Mouse (Mus musculus) activated CD4-positive, CD25-positive, alpha-beta regulatory T cell (primary cell): ENCODE data around the gene Tmem256. TPM values are rescaled to one million over a fixed set of nuclear protein-coding genes. Genes with fewer than 3 reads are reported as not detected.

ENCODE experiments used
- polyA plus RNA-seq, 2 experiments: library from polyadenylated mRNA; unstranded; fragments of 100-300 nt; shearing (Covaris generic); gene quantifications; one replicate each; pipeline ENCODE4 v1.2.1; 2017

Tmem256 gene
- polyA plus RNA-seq = 100 to 1,000 TPM; 109 to 131 TPM

DNA sequence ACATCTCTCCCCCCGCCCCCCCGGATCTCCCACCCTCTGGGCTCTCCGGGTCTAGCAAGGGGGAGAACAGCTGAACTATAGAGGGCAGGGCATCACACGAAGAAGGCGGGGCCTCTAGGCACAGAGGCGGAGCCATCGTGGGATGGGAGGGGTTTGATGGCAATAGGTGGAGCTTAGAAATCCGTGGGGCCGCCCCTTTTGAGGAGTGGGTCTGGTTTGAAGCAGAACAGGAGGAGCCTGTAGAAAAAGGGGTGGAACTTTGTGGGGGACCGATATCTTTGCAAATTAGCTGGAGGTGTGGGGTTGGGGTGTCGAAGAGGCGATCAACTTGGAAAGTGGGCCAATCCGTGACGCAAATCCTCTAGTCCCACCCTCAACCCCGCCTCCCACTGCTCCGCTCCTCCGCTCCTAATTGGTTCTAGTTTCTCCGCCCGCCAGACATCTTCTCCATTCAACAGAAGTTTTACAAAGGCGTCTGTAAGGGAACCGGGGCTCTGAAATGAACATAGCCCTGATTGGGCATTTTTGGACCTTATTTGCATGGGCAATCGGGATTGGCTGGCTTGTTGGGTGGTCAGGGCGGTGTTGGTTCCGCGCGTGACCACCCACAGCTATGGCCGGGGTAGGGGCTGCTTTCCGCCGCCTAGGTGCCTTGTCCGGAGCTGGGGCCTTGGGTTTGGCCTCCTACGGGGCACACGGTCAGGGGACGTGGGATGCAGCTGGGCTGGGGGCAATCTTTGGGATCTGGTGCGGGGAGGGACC is at the start of gene Tmem256:
TSS of gene Tmem256 (plus strand) at position 563 of the 762 bp plus-strand sequence.

DNA sequence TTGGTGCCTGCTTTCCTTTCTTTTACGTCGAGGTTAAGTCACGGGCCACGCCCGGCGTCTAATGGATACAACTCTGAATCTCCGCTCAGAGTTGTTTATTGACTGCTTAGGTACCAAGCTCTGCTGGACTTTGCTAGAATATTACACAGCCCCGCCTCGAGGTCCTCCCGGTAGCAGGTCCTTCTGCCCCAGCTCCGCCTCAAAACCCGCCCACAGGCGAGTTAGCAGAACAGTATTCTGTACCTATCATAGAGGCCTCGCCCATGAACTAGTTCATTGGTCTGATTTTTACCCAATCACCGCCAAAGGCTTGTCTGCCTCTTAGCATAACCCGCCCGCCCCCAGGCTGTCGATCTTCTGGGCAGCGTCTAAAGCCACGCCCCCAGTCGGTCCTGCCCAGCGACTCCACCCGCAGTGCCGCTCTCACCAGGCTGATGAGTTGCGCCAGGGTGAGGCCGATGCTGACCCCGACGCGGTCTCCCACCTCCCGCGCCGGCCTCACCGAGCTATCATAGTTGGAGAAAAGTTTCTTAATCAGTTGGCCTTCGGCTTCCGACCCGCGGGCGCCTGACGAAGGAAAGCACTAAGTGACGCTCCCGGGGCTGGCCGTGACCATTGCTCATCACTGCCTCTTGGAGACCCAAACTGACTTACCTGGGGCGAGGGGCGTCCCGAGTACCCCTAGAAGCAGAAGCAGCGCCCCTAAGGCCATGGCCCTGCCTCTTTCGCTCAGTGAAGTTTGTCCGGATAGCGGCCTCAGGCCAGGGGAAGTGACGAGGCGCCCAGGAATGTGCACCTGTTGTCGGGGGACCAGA is 42.9 kb upstream of the Tmem256 start, which contains the start of gene Chrnb1:
TSS of gene Chrnb1 (minus strand) at position 776 of the 815 bp plus-strand sequence.

DNA sequence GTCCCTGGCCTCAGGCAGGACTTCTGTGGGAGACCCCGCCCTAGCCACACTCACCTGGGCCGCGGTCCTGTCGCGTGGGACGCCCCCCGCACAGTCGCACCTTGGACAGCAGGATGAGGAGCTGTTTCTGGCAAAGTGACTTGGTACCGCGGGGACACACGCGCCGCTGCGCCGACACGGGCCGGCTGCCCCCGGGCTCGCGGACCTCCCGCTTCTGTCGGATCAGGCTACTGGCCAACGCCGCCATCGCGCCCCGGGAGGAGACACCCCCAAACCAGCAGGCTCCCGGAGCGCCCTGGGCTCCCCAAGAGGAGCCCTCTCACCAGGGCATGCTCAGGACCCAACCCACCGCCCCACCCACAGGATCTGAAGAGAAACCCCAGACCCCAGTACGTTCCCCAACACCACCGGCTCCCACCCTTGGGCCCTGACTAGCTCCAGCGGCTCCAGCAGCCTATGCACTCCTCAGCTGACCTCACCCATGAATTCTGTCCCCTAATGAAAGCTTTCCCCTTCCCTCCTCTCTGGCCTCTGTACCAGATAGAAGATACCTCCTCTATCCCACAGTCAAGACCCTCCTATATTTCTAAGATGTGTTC is 36.8 kb upstream of the Tmem256 start, which contains the start of gene Fgf11:
TSS of gene Fgf11 (minus strand) at position 479 of the 599 bp plus-strand sequence.

DNA sequence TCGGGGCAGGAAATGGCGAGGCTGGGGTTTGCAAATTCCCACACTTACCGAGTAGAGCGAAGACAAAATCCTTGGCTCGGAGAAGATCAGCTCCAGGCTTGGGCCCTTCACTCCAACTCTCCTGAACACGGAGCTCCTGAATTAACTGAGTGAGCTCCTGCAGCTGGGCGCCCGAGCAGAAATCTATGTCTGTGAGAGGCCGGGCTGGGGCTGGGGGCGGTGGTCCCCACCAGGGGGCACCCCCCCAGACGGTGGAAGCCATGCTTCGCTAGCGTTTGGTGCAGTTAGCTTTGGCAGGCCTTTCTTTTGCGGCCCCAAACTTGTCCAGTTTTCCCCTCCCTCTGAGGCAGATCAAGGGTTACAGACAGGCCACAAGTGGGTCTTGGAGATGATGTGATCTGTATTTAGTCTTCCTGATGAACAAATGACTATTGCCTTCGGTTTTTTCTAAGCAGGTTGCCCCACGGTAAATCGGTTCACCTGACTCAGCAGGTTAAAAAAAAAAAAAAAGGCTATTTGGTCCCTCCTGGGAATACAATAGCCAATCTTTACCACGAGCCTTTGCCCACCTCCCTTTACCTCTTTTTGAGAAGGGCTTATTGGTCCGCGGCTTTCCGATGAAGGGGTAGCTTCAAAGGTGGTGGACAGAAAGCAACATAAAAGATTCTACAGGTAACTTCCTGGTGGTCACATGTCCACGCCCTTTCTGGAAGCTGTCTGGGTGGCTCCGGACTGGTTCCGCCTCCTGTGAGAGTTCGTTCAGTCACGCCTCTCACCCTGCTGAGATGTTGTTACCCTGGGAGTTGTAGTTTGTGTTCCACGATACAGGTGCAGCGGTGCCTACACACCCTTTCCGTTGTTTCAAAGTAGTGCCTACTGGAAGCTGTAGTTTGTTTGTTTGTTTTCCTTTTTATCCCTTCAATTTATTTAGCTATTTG is 33.1 kb upstream of the Tmem256 start, which contains the start of gene Tmem102:
TSS of gene Tmem102 (minus strand) at position 653 of the 938 bp plus-strand sequence.

DNA sequence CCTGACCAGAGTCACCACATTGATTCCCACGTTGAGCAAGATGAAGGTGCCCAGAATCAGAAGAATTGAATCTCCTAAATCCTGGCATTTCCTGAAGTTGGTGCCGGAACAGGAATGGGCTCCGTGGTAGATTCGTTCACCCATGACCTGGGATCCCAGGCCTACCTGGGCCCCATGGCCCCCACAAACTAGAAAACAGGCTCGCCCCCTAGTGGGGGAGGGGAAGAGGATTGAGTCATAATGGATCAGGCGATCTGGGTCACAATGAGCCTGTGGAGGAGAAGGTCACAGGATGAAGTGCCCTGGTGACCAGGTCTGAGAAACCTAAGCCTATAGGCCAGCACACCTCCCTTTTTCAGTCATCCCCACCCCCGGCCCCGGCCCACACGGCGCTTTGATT is 23.2 kb upstream of the Tmem256 start, which contains the start of gene Gm39566:
TSS of gene Gm39566 (minus strand) at position 144 of the 400 bp plus-strand sequence.

DNA sequence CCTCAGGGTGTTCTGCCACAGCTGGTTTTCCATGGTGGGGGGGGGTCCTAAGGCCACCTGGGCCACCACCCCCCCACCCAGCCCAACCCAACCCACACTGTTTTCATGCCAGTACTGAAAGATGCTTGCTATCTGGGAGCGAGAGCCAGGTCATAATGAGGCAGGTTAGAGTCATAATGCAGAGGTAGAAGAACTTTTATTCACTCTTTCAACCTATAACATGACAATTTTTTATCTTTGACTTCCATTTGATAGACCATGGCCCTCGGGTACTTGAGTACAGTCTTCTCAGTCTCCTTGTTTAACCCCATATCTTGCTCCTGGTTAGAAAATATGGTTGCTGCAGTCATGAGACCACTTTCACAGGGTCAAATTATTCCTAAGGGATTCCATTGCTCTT is 19.9 kb upstream of the Tmem256 start, which contains the start of gene Spem2:
TSS of gene Spem2 (minus strand) at position 101 of the 400 bp plus-strand sequence.

DNA sequence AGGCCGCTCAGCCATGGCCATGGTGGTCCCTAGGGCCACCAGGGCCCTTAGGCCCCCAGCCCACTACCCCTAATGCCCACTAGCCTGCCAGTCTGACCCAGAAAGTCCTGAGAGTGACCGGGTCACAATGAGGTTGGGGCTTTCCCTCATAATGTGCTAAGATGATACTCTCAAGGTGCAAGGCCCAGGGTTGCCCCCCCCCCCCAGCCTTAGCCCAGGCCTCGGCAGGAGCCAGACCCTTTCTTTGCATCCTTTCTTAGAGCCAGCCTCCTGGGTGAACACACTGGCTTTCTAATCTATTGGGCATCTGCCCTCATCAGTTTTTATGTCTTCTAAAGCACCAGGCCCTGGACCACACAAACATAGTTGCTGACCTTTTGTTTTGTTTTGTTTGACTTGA is 16.2 kb upstream of the Tmem256 start, which contains the start of gene Spem1:
TSS of gene Spem1 (minus strand) at position 101 of the 400 bp plus-strand sequence.

DNA sequence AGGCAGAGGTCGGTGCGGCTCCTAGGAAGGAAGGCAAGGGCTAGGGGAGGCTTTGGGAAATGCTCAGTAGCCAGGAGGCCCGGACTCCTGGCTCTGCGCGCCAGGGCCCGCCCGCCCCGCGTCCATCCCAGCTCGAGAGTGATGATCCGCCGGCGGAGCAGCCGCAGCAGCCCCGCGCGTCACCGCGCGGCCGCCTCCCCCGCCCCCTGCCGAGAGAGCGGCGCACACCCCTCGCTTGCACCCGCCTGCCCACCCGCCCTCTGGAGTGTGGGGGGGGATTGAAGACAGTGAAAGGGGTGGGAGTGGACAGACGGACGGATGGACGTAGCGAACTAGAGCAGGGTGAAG is 736 bp upstream of the Tmem256 start, which contains the start of gene Nlgn2:
TSS of gene Nlgn2 (minus strand) at position 181 of the 348 bp plus-strand sequence.

DNA sequence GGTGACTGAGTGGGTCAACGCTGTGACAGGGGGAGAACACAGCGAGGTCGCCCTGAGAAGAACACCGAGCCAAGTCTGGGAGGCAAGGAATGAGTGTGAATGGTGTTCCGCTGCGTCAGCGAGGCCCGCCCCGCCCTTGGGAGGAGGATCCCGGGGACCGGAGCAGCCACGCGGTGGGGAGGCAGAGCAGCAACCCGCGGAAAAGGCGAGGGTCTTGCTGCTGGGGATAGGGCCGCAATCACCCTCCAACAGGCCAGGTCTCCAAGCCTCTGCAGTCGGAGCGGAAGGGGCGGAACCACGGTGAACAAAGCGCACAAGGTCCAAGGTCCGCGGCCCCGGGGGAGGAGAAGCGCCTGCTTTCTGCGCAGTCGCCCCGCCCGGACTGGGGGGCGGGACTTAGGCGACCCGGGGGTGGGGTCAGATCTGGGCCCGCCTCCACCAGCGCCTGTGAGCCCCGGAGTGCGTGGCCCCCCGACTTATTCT is 7.9 kb downstream of the Tmem256 start, which contains the start of gene Plscr3:
TSS of gene Plscr3 (plus strand) at position 179 of the 483 bp plus-strand sequence.

DNA sequence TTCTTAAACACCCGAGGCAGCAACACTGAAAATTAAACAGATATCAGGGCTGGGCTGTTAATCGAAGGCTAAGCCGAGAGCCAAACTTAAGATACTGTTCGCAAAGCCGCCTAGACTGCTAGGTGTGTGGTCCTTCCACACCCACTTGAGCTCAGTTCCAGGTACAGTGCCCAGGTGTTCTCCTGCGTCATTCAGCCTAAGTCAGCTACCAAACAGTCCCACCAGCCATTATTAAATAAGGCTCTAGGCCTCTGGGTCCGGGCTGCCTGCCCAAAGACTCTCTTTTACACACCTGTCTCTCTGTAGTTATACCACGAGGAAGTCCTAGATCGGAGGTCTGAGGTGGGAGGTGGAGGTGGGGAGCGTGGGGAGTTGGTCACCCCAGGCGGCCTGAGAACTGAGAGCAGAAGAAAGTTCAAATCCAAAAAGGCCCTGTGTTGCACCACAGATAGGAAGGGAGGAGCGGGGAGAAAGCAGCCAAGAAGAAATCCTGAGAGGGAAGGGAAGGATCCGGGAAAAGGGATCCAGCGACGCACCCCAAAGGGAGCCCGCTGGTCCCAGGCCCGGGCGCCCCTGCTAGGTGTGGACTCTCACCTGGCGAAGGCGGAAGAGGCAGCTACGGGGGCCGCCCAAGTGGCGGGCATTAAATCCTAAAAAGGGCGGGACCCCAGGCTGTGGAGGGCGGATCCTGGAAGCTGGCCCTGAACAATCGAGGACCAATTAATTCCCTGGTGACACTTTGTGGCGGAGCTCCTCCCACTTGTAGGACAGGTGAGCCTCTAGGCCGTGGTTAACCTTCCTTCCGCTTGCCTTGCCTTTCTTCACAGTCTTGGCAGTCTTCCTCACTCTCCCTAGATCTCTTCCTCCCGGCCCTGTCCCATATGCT is 20.0 kb downstream of the Tmem256 start, which contains the start of gene Tnk1:
TSS of gene Tnk1 (minus strand) at position 618 of the 886 bp plus-strand sequence.

DNA sequence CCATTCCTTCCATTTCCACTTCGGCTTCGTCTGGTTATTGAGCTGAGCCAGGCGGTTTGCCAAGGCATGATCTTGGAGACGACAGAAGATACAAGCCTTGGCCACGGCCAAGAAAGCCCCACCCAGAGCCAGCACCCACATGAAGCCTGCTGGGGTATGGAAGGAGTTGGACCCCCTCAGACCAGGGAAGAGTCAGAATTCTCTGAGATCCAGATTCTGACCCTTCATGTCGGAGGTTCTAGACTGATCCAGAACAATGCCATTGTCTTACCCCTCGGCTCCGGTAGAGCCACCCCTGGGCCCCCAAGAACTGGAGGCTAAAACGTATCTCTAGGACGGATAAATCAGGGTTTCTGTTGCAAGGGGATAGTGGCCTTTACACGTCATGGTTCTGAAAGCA is 39.6 kb downstream of the Tmem256 start, which contains the start of gene Tmem95:
TSS of gene Tmem95 (minus strand) at position 141 of the 400 bp plus-strand sequence.

DNA sequence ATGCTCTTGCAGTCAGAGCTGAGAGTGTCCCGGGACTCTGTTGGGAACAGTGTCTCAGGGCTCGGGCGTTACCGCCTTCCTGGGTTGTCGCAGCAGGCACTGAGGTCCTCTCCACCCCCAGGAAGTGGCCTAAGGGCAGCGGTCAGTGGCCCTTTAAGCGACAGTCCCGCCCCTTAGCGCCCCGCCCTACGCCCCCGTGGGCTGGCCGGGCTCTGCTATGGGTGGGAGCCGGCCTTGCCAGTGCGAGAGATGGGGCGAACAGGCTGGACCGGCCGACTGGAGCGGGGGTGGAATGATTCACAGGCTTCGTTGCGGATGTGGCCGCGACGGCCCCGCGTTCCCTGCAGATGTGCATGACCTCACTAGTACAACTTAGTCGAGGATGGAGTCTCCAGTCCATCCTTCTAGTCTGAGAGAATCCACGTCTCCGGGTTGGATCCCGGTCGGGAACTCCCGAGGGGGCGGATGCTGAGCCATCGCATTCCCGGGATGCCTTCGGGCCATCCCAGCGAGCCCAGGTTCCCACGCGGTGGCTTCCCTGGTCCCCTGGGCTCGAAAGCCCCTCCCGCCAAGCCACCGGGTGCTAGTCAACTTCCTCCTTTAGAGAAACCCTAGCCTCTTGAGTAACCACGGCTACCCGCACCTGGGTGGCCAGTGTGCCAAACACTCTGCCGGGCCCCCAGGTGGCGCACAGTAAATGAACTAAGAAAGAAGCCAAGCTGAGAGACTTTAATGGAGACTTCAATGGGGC is 42.7 kb downstream of the Tmem256 start, which contains the start of gene Kctd11:
TSS of gene Kctd11 (minus strand) at position 554 of the 751 bp plus-strand sequence.

Other genes starting within 250 kb of the Tmem256 start
- under 1 TPM in 1 of 2 experiments, not detected in 1; 0.14 TPM for gene Atp1b2, start 232.6 kb upstream of the Tmem256 start, polyA plus RNA-seq
- under 1 TPM in 1 of 2 experiments, not detected in 1; 0.32 TPM for gene Shbg, start 220.6 kb upstream of the Tmem256 start, polyA plus RNA-seq
- not detected for gene Sat2, start 216.5 kb upstream of the Tmem256 start, polyA plus RNA-seq
- gene Fxr2, start 205.5 kb upstream of the Tmem256 start, polyA plus RNA-seq = 10 to 100 TPM; 49.1 to 52.6 TPM
- not detected for gene Sox15, start 183.2 kb upstream of the Tmem256 start, polyA plus RNA-seq
- gene Mpdu1, start 175.9 kb upstream of the Tmem256 start, polyA plus RNA-seq = 10 to 100 TPM; 78.8 to 82.1 TPM
- 10 to 100 TPM in 1 of 2 experiments, 1 to 10 TPM in 1; 5.9 to 15.7 TPM for gene Cd68, start 172.4 kb upstream of the Tmem256 start, polyA plus RNA-seq
- gene Eif4a1, start 166.1 kb upstream of the Tmem256 start, polyA plus RNA-seq = 100 to 1,000 TPM; 550 to 657 TPM
- gene Senp3, start 156.4 kb upstream of the Tmem256 start, polyA plus RNA-seq = 10 to 100 TPM; 47.4 to 49.1 TPM
- under 1 TPM; 0.13 to 0.34 TPM for gene Tnfsf13, start 152.7 kb upstream of the Tmem256 start, polyA plus RNA-seq
- under 1 TPM; 0.31 to 0.42 TPM for gene Tnfsf12, start 142.7 kb upstream of the Tmem256 start, polyA plus RNA-seq
- gene Tnfsfm13, start 142.4 kb upstream of the Tmem256 start, polyA plus RNA-seq = under 1 TPM; 0.08 to 0.44 TPM
- 10 to 100 TPM; 30.9 to 45.6 TPM for gene Polr2a, start 79.9 kb upstream of the Tmem256 start, polyA plus RNA-seq
- not detected for gene Slc35g3, start 76.5 kb upstream of the Tmem256 start, polyA plus RNA-seq
- 1 to 10 TPM; 4.9 to 5.8 TPM for gene Zbtb4, start 72.6 kb upstream of the Tmem256 start, polyA plus RNA-seq
- gene Chrnb1, start 42.6 kb upstream of the Tmem256 start, polyA plus RNA-seq = 1 to 10 TPM; 1.6 to 3.6 TPM
- not detected for gene Fgf11, start 36.7 kb upstream of the Tmem256 start, polyA plus RNA-seq
- gene Tmem102, start 32.9 kb upstream of the Tmem256 start, polyA plus RNA-seq = under 1 TPM in 1 of 2 experiments, not detected in 1; 0.38 TPM
- gene Gm39566, start 23.2 kb upstream of the Tmem256 start, polyA plus RNA-seq = not detected
- not detected for gene Spem2, start 20.0 kb upstream of the Tmem256 start, polyA plus RNA-seq
- not detected for gene Spem1, start 16.3 kb upstream of the Tmem256 start, polyA plus RNA-seq
- under 1 TPM; 0.24 to 0.34 TPM for gene Nlgn2, start 730 bp upstream of the Tmem256 start, polyA plus RNA-seq
- 10 to 100 TPM; 19.0 to 36.8 TPM for gene Plscr3, start 7.9 kb downstream of the Tmem256 start, polyA plus RNA-seq
- not detected for gene Tnk1, start 20.2 kb downstream of the Tmem256 start, polyA plus RNA-seq
- gene Tmem95, start 39.5 kb downstream of the Tmem256 start, polyA plus RNA-seq = not detected
- 1 to 10 TPM in 1 of 2 experiments, under 1 TPM in 1; 0.39 to 3.3 TPM for gene Kctd11, start 42.9 kb downstream of the Tmem256 start, polyA plus RNA-seq
- 100 to 1,000 TPM; 299 to 487 TPM for gene Acap1, start 57.0 kb downstream of the Tmem256 start, polyA plus RNA-seq
- 1 to 10 TPM; 1.5 to 4.2 TPM for gene 2810408A11Rik, start 62.5 kb downstream of the Tmem256 start, polyA plus RNA-seq
- gene Neurl4, start 62.6 kb downstream of the Tmem256 start, polyA plus RNA-seq = 1 to 10 TPM; 5.2 to 6.2 TPM
- gene Gps2, start 75.4 kb downstream of the Tmem256 start, polyA plus RNA-seq = 100 to 1,000 TPM; 148 to 174 TPM
- 1,000 to 10,000 TPM; 1,226 to 1,635 TPM for gene Eif5a, start 83.4 kb downstream of the Tmem256 start, polyA plus RNA-seq
- not detected for gene Ybx2, start 97.3 kb downstream of the Tmem256 start, polyA plus RNA-seq
- not detected for gene Slc2a4, start 109.7 kb downstream of the Tmem256 start, polyA plus RNA-seq
- under 1 TPM in 1 of 2 experiments, not detected in 1; 0.49 TPM for gene Cldn7, start 126.3 kb downstream of the Tmem256 start, polyA plus RNA-seq
- gene Ctdnep1, start 142.6 kb downstream of the Tmem256 start, polyA plus RNA-seq = 100 to 1,000 TPM in 1 of 2 experiments, 10 to 100 TPM in 1; 88.2 to 126 TPM
- gene Elp5, start 144.0 kb downstream of the Tmem256 start, polyA plus RNA-seq = 100 to 1,000 TPM in 1 of 2 experiments, 10 to 100 TPM in 1; 57.5 to 119 TPM
- gene Gabarap, start 152.6 kb downstream of the Tmem256 start, polyA plus RNA-seq = 100 to 1,000 TPM; 433 to 450 TPM
- 10 to 100 TPM; 80.2 to 94.0 TPM for gene Phf23, start 157.3 kb downstream of the Tmem256 start, polyA plus RNA-seq
- gene Dvl2, start 162.1 kb downstream of the Tmem256 start, polyA plus RNA-seq = 10 to 100 TPM; 14.2 to 22.1 TPM
- gene Acadvl, start 176.9 kb downstream of the Tmem256 start, polyA plus RNA-seq = 100 to 1,000 TPM; 104 to 130 TPM
- 1 to 10 TPM; 5.6 to 5.7 TPM for gene Dlg4, start 178.4 kb downstream of the Tmem256 start, polyA plus RNA-seq
- gene Asgr1, start 215.6 kb downstream of the Tmem256 start, polyA plus RNA-seq = not detected